Mouse (Mus musculus): ENCODE results near the gene A830018L16Rik.
"Not testable (repeated sequence)": the region's sequence is repeated elsewhere in the genome, so short reads cannot be mapped to it uniquely, and the experiment has no call there.

The A830018L16Rik gene
- long read RNA-seq, experiment 1: 0 reads
- long read RNA-seq, experiment 2, partial matches to known transcripts: 0 of 1 reads
- long read RNA-seq, experiment 2, other reads (novel, unspliced or antisense): 1 of 1 reads

DNA sequence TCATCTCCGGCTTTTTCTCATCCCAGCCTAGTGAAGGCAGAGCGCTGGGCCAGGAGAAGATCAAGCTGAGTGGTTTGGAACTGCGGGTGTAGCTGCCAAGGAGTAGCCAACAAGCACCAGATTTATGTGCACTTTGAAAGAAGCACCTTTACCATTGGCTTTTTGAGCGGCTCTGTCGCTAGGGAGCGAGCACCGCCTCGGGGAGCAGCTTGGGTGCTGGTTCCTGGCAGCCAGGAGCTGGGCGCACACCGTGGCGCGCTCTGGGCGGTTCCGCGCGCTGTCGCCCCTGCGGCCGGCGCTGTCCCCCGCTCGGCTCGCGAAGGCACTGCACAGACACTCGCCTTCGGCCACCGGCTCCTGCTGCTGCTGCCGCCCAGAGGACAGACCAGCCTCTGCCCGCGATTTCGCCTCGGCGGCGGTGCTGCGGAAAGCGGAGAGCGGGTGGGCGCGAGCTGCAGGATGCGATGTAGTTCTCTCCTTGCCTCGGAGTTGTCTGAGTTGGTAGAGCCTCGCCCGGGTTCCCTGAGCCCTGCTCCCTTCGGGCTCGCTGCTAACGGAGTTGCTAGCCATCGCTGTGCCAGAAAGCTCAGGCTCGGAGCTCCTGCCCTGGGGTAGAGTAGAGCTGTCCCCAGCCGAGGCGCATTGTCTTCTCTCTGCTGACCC lies at the start of gene A830018L16Rik:
Gene A830018L16Rik, plus strand, starts transcription at position 212 of the 663 bp plus-strand sequence.
- intact Hi-C loops (cut with DNase I): no loop called here

DNA sequence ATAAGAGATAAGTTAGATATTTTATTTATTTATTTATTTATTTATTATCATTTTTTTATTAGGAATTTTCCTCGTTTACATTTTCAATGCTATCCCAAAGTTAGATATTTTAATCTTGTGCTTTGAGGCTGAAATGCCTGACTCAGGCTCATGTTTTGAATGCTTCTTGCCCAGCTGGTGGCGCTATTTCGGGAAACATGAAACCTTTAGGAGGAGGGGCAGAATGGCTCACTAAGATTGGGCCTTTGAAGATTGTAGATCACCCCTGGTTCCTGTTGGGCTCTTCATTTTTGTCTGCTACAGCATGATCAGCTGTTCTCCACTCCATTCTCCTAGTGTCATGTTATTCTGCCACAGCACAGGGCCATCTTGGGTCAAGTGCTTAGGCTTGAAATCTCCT lies 28.1 kb upstream of the A830018L16Rik start:
- intact Hi-C loops (cut with DNase I): no loop called here

DNA sequence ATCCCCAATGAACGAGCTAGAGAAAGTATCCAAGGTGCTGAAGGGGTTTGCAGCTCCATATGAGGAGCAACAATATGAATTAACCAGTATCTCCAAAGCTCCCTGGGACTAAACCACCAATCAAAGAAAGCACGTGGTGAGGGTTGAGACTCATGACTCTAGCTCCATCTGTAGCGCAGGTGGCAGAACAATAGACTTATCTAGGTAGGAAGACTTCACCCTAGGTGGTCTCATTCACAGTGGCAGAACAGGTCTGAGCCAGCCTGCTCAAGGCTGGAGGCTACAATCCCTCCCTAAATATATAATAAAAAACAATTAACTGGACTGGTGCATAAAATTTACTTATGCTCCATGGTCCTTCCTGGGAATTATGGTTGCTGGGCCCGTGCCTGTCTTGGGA lies 18.5 kb upstream of the A830018L16Rik start:
- intact Hi-C loops (cut with DNase I): no loop called here

- intact Hi-C loops (cut with DNase I): no loop called here
Measured at GRCm38 (mm10) chr1:11395996-11396736, 17.7 kb upstream of the A830018L16Rik start.

DNA sequence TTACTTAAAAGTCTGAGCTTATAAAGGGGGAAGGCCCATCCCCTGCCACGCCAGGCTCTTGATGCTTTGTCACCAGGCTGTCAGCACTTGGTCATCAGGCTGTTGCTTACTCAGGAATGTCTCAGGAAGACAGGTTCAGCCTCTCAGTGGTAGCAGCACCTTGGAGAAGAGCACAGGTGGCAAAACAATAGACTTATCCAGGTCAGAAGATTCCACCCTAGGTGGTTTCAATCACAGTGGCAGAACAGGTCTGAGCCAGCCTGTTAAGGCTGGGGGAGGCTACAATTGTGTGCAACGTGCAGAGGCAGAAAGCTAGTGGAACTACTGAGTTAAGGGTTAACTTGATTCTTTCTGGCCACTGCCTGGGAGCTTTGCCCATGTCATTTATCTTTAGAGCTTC lies 12.7 kb upstream of the A830018L16Rik start:
- intact Hi-C loops (cut with DNase I): no loop called here

- intact Hi-C loops (cut with DNase I): no loop called here
Measured at GRCm38 (mm10) chr1:11405527-11405926, 8.4 kb upstream of the A830018L16Rik start.

DNA sequence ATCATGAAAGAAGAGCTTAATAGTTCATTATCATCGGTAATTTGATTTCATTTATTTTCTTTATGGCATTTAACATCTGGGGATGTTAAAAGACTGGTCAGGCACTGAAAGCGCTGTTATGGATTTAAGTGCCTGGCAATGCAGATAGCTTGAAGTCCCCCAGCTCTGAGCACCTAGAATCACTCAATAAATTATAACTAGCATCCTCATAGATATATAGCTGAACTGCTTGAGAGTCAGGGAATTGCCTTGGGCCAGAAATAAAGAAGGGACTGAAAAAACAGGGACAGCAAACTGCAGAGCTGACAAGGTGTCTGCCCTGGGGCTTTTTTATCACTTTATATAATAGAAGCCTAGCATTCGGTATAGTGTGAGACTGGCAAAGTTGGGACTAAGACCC lies 7.9 kb upstream of the A830018L16Rik start:
- intact Hi-C loops (cut with DNase I): no loop called here

GRCm38 (mm10) chr1:11414560-11414959 lies 655 bp downstream of the A830018L16Rik start:
- intact Hi-C loops (cut with DNase I): no loop called here

DNA sequence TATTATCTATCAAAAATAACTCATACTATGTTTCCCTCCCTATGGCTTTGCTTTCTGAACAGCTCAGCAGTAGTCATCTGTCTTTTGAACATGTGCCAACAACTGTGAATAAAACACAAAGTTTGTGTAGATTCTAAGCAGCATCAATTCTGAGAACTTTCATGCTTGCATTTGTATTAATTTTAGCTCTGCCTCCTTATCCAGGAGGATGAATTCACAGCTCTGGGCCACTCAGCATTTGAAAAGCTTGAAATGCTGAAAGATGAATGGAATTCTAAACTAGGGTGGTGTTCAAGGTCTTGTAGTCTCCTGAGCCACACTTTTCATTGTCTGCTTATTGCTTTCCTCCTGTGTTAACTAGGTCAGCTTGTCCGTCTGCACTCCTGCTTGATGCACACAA lies 13.4 kb downstream of the A830018L16Rik start:
- intact Hi-C loops (cut with DNase I): no loop called here

DNA sequence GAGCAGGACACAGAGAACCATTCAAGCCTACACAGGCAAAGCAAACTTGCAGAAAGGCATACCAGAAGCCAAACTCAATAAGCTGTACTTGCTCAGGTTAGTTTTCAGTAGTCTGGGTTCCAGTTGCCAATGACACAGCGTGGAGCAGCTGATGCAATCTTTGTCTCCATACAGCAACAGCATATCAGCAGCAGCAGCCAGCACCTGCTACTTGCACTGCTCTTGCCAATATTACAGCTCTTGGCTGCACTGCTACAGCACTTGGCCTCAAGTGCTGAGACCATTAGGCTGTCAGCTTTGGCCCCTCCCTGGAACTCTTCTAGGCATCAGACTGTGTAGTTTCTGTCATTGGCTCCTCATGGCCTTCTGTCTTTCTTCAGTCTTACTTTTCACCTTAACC lies 44.4 kb downstream of the A830018L16Rik start:
- intact Hi-C loops (cut with DNase I): no loop called here

- intact Hi-C loops (cut with DNase I): no loop called here
Measured at GRCm38 (mm10) chr1:11466325-11466724, 52.4 kb downstream of the A830018L16Rik start.

GRCm38 (mm10) chr1:11467065-11467643 lies 53.2 kb downstream of the A830018L16Rik start:
- intact Hi-C loops (cut with DNase I): no loop called here

GRCm38 (mm10) chr1:11492936-11493335 lies 79.0 kb downstream of the A830018L16Rik start:
- intact Hi-C loops (cut with DNase I): no loop called here

DNA sequence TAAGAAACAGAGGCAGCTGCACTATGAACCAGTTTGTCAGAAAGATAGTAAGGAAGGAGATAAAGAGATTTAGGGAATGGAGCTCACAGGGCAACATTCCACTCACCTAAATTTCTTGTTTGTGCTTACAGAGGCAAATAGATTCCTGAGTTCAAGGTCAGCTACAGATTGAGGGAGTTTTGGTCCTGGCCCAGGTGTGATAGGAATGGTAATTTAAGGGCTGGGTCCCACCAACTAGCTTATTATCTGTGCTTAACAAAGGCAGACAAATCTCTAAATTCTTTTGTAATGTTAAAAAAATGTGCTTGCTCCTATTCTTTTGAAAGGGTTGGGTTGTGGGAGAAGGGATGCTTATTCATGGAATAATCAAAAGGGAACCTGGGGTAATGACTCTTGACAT lies 87.7 kb downstream of the A830018L16Rik start:
- intact Hi-C loops (cut with DNase I): no loop called here

GRCm38 (mm10) chr1:11549810-11550209 lies 135.9 kb downstream of the A830018L16Rik start:
- intact Hi-C loops (cut with DNase I): not testable (repeated sequence)

GRCm38 (mm10) chr1:11565309-11565708 lies 151.4 kb downstream of the A830018L16Rik start:
- intact Hi-C loops (cut with DNase I): no loop called here

DNA sequence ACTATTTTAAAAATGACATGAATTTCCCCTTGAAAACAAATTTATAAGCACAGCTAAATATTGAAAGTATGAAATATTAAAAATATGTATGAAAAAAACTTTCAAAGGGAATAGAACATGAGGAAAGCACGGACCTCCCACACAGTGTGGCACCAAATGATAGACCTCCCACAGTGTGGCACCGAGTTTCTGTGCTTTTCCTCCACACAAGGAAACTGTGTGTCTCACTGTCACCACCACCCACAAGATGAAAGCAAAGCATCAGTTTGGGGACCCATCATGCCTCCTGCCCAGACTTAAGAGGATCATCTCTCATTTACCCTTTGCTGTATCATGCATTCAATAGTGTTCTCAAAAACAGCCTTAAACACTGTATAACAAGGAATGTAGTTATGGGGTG lies 152.8 kb downstream of the A830018L16Rik start:
- intact Hi-C loops (cut with DNase I): no loop called here

DNA sequence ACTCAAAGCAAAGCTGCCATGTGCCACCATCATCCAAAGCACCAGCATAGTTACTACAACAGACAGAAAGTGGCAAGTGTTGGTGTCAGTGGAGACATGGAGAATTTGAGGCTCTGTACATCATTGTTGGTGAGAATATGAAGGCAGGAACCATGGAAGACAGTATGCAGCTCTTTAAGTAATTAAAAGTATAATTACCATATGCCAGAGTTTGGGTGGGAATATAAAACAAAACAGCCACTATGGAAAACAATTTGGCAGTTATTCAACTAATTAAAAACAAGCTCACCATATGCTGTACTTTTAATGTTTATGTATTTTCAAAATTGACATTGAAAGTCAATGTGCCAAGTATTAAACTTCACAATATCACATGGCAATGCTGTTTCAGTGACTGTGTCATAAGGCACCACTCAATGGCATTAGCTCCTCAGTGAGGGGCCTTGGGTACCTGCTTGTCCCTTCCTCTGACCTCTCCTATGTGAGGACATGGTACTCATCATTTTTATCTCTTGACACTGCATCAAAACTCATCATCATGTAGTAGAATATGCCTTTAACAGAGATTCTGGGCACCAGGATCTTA lies 153.5 kb downstream of the A830018L16Rik start:
- intact Hi-C loops (cut with DNase I): no loop called here

GRCm38 (mm10) chr1:11570274-11570673 lies 156.4 kb downstream of the A830018L16Rik start:
- intact Hi-C loops (cut with DNase I): no loop called here

GRCm38 (mm10) chr1:11573462-11573861 lies 159.6 kb downstream of the A830018L16Rik start:
- intact Hi-C loops (cut with DNase I): no loop called here

DNA sequence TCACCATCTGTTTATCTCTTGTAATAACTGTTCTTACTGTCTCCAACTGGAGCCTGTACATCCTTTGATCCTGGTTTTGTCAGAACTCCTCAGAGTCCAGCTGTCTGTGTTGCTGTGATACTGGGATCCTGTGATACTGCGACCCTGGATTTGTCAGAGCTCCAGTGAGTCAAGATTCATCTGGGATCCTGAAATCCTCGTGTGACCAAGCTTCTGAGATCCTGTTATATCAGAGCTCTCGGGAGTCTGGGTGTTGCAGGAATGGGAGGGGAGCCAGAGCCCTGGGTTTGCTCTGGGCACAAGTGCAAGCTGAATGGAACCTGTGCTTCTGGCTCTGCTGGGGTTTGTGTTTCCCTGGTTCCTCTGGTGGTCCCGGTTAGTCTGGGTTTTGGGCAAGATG lies 166.1 kb downstream of the A830018L16Rik start:
- intact Hi-C loops (cut with DNase I): no loop called here

- intact Hi-C loops (cut with DNase I): no loop called here
Measured at GRCm38 (mm10) chr1:11588305-11588704, 174.4 kb downstream of the A830018L16Rik start.
